Mouse (Mus musculus): ENCODE measurements at regions not wholly inside any gene's neighbourhood (a gene's known extent, or its start where the extent isn't known, plus 50 kb on each side); places are given as distances from the start of the nearest gene placed in this dataset.

- TF ChIP-seq CTCF (IDR thresholded peaks at IDR 0.05; ENCODE audit: extremely low read depth, insufficient read depth, insufficient read length, insufficient replicate concordance) (no peak), POLR2A (IDR thresholded peaks at IDR 0.05; ENCODE audit: low read depth, low read length) (no peak)
These were observed 79.5 kb downstream of the AI429214 start for GRCm38 (mm10) chr8:37072905-37073304.
